9 mouse cellular contexts compared by ENCODE assay signal in genomic region chr7:141924917-141925316, GRCm38 (mm10). TPM values are rescaled to one million over a fixed set of nuclear protein-coding genes. Genes with fewer than 3 reads are reported as not detected.
A peak's percentile ranks its signal among the peaks of the same experiment; 100 is the strongest.
DNase-seq lines count a peak whose midpoint lies in the region; ATAC-seq lines count a peak whose summit lies in the region.
"Had no signal": no experiment of that assay in that cellular context is flagged by ENCODE, and none has a peak within 500 bp of the region (broad histone marks: within the 10 kb centered on the region; RNA-seq: fewer than 3 reads in every experiment).

No protein-coding gene starts in this region.

- H3K27me3 ChIP-seq in heart, embryonic 10.5 days (ENCODE audit: insufficient read depth, poor library complexity, severe bottlenecking) = peaks cover 4% of the 10 kb centered on the region; the same call in 1 of the 2 replicates
- no peaks in the 10 kb centered on the region for H3K27me3 ChIP-seq in midbrain, embryonic 12.5 days
- H3K27me3 ChIP-seq: limb, embryonic 13.5 days had no signal

- H3K9me3 ChIP-seq in heart, embryonic 10.5 days = no peaks in the 10 kb centered on the region
- no peaks in the 10 kb centered on the region for H3K9me3 ChIP-seq in midbrain, embryonic 12.5 days
- H3K9me3 ChIP-seq: limb, embryonic 13.5 days had no signal

- no peak overlapping the region for H3K9ac ChIP-seq in midbrain, embryonic 12.5 days (replicated peaks)
- H3K9ac ChIP-seq: limb, embryonic 13.5 days had no signal

- H3K36me3 ChIP-seq in heart, embryonic 10.5 days = no peaks in the 10 kb centered on the region
- H3K36me3 ChIP-seq in midbrain, embryonic 12.5 days = no peaks in the 10 kb centered on the region
- H3K36me3 ChIP-seq: limb, embryonic 13.5 days had no signal

- no peak overlapping the region for H3K4me3 ChIP-seq in heart, embryonic 10.5 days
- no peak overlapping the region for H3K4me3 ChIP-seq in midbrain, embryonic 12.5 days
- H3K4me3 ChIP-seq: limb, embryonic 13.5 days had no signal

- no peak overlapping the region for H3K4me2 ChIP-seq in midbrain, embryonic 12.5 days (replicated peaks)
- H3K4me2 ChIP-seq: limb, embryonic 13.5 days had no signal

- peak; percentile 91 for DNase-seq in heart, adult 11 months
- no peak for DNase-seq in heart, embryonic 10.5 days (ENCODE audit: low spot score)
- DNase-seq in MN1 (ENCODE audit: low spot score) = peak; percentile 63
- DNase-seq in cerebellum, adult 8-10 months = peak; percentile 80
- DNase-seq in gastrocnemius, postnatal 25 days = peak; percentile 34
- DNase-seq in layer of hippocampus, postnatal 10 days (ENCODE audit: low spot score in 2 of 2) = peak; percentile 89 to 90
- peak; percentile 43 to 69 for DNase-seq in spleen, postnatal 14 days (ENCODE audit: low spot score in 2 of 2)

- H3K27ac ChIP-seq in heart, embryonic 10.5 days = no peak overlapping the region
- no peak overlapping the region for H3K27ac ChIP-seq in midbrain, embryonic 12.5 days (replicated peaks)
- H3K27ac ChIP-seq: limb, embryonic 13.5 days had no signal

- ATAC-seq in midbrain, embryonic 12.5 days (ENCODE audit: low FRiP score, low read depth) = 0 out of 2 replicates have a peak, but pooled peaks have one; percentile 60

- WGBS in heart, embryonic 10.5 days = 15% methylated on average over 7 of the region's 7 CpGs
- WGBS in midbrain, embryonic 12.5 days = 10% methylated on average over 7 of the region's 7 CpGs

- 0 out of 2 replicates have a peak, but pooled peaks cover 3% of the 10 kb centered on the region for H3K4me1 ChIP-seq in heart, embryonic 10.5 days
- no peaks in the 10 kb centered on the region for H3K4me1 ChIP-seq in midbrain, embryonic 12.5 days
- H3K4me1 ChIP-seq: limb, embryonic 13.5 days had no signal

RNA-seq across cellular contexts. Expression of gene Tollip, which starts 6.6 kb away (rescaled TPM):
- polyA plus RNA-seq in heart, embryonic 10.5 days (2016; fragmentation: Nextera tagmentation; extraction: Ambion mirVana) = 39.6 and 45.1 TPM in 2 replicates
- total RNA-seq in gastrocnemius, postnatal 25 days (2021) = 10 to 100 TPM; 26.3 to 28.5 TPM
- 100 to 1,000 TPM; 108 to 120 TPM for total RNA-seq in layer of hippocampus, postnatal 10 days (2021)
- polyA plus RNA-seq in midbrain, embryonic 12.5 days (2016; fragmentation: Nextera tagmentation; extraction: Ambion mirVana) = 68.0 and 68.2 TPM in 2 replicates

RNA-seq across cellular contexts. Expression of gene Brsk2, which starts 24.6 kb away (rescaled TPM):
- polyA plus RNA-seq in heart, embryonic 10.5 days (2016; fragmentation: Nextera tagmentation; extraction: Ambion mirVana) = 0.12 and 0.19 TPM in 2 replicates
- under 1 TPM; 0.11 to 0.26 TPM for total RNA-seq in gastrocnemius, postnatal 25 days (2021)
- 100 to 1,000 TPM; 166 to 172 TPM for total RNA-seq in layer of hippocampus, postnatal 10 days (2021)
- 20.5 and 22.9 TPM in 2 replicates for polyA plus RNA-seq in midbrain, embryonic 12.5 days (2016; fragmentation: Nextera tagmentation; extraction: Ambion mirVana)

Comparison
In these comparisons a context has a peak if more than half of its experiments do, and no peak if none do; other contexts are left out.
1. RNA of gene Brsk2, which starts 24.6 kb away (total RNA-seq): 166 to 172 TPM in layer of hippocampus, postnatal 10 days; 0.11 to 0.26 TPM in gastrocnemius, postnatal 25 days; every median in the first group is over 100 times any median in the second.